Mouse (Mus musculus) testis, postnatal 14 days (tissue): Measurements from ENCODE around the gene Lpcat2b.

Source experiments
- DNase-seq: peaks from one replicate; pipeline ENCODE4 v3.0.0; 2021; ENCODE audit warnings: low spot score

Gene Lpcat2b

GRCm38 (mm10) chr5:107448784-107449183 lies 17.4 kb downstream of the Lpcat2b start:
- no peak for DNase-seq

- no peak for DNase-seq
Observed at GRCm38 (mm10) chr5:107449620-107450019, 18.3 kb downstream of the Lpcat2b start.

DNA sequence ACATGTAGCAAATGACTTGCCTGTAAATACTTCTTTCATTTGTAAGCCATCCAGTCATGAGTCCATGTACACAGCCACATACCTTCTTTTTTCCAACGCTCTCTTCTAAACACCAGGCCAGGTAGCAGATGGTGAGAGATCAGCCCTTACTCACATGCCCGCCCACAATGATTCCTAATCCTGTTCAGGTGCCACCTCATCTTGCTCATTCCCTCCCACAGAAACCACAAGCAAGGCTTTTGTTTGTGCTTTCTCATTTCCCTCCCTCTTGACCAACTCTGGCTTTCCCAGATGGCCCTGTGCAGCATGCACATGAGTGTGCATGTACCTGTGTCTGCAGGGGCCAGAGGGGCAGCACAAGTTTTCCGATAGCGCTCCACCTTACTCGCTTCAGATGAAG lies 18.9 kb downstream of the Lpcat2b start:
- no peak for DNase-seq

DNA sequence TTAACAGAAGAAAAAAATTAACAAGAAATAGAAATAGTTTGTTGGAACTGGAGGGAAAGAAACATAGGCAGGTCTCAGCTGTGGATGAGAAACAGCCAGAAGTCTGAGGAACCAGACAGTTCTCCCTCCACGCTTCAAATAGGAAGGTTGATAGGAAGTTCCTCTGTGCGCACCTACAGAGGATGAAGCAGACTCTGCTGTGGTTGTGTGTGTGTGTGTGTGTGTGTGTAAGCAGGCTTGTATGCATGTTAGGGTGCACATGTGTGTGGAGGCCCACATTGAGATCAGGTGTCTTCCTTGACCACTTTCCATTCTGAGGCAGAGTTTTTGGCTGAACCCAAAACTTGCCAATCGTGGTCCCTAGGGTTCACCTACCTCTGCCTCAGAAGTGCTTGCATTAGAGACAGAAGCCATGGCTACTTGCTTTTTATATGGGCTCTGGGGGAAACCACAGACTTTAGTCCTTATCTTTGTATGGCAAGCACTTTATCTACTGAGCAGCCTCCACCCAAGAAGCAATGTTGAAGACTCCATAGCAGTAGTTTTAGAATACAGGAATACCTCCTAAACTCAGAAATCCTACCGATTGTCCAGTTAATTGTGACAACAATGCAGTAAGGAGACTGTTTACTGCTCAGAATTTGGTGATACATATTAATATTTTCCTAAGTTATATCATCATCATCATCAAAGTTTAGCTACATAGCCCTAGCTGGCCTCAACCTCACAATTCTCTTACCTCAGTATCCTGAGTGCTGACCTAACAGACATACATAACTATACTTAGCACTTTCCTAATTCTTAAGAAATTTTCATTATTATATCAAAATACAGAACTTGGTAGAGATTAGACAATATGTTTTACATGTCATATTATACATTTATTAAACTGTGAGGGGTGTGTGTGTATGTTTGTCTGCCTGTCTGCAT lies 31.1 kb downstream of the Lpcat2b start:
- DNase-seq, result no peak

GRCm38 (mm10) chr5:107466501-107466900 lies 35.2 kb downstream of the Lpcat2b start:
- DNase-seq, result no peak

DNA sequence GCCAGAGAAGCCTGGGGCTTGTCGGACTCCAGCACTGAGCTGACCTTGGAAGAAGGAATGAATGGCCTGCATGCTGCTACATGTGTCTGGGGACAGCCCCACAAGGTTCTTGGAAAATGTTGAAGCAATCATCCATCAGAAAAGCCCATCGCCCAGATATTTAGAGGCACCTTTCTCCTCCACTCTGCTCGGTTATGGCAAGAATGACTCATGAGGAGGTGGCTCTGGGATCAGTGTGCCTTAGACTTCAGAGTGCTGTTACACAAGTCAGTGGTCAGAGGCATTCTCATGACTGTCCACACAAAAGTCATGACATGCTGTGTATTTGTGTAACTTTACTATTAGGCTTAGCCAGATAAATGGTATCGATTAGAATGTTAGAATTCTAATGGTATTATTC lies 35.7 kb downstream of the Lpcat2b start:
- DNase-seq, result no peak

DNA sequence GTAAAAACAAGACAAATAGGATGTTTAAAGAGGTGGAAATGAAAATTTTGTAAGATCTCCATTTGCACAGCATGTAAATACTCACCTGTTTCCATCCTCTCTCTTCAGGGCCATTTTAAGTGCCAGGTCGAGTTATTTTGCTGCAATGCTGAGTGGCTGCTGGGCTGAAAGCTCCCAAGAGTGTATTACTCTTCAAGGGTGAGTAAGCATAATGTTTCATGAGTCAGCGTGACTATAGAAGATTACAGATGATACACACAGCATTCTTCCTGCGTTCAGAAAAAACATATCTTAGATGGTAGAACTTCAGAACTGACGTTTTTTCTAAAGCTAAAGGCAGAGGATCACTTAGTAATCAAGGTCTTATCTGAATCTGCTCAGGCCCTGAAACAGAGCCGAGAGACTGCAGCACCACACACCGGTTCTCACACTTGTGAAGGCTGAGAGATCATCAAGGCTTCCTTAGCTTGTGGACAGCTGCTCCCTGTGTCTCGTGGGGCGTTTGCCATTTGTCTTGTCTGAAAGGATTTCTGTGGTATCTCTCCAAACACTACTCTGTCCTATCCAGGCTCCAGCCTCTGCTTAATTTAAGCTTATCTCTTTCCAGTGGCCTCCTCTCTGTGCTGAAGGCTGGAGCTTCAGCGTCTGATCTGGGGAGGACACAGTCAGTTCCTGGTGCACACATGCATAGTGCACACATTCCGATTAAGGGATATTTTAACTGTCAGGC lies 39.4 kb downstream of the Lpcat2b start:
- DNase-seq, result no peak

GRCm38 (mm10) chr5:107480194-107480593 lies 48.8 kb downstream of the Lpcat2b start:
- no peak for DNase-seq
